Mouse (Mus musculus) bone marrow, adult 2 months (tissue): Measurements from ENCODE around the gene 2700097O09Rik. TPM values are rescaled to one million over a fixed set of nuclear protein-coding genes. Genes with fewer than 3 reads are reported as not detected.
"Not testable (repeated sequence)": the region's sequence is repeated elsewhere in the genome, so short reads cannot be mapped to it uniquely, and the experiment has no call there.

Experiments used
- H3K27ac ChIP-seq: fragments of 200-500 bp; 2 replicates; pipeline ENCODE4 v1.5.1; 2012; ENCODE audit warnings: low read depth, mild to moderate bottlenecking, control low read depth, inconsistent platforms, low read length; ENCODE audit not compliant: control insufficient read depth, poor library complexity, insufficient read depth
- H3K4me1 ChIP-seq: fragments of 200-500 bp; 2 replicates; pipeline ENCODE4 v1.6.1; 2011; ENCODE audit warnings: low read length; ENCODE audit not compliant: control insufficient read depth, insufficient read depth
- H3K4me3 ChIP-seq: fragments of 200-500 bp; replicated peaks from 2 replicates; pipeline ENCODE3; 2011; ENCODE audit warnings: mild to moderate bottlenecking, low read depth, low read length, control low read depth; ENCODE audit not compliant: control insufficient read depth
- CTCF ChIP-seq: fragments of 200-500 bp; IDR thresholded peaks from 2 replicates; pipeline ENCODE4 v1.5.1; 2011; ENCODE audit warnings: low read length, control low read depth; ENCODE audit not compliant: control insufficient read depth, insufficient read depth
- POLR2A ChIP-seq: fragments of 200-500 bp; IDR thresholded peaks from 2 replicates; pipeline ENCODE4 v1.6.1; 2011; ENCODE audit warnings: low read depth, mild to moderate bottlenecking, control low read depth, low read length, borderline replicate concordance; ENCODE audit not compliant: control insufficient read depth
- WGBS: fragments of 180-500 bp; shearing (Covaris S2); methylation state at CpG from one replicate; pipeline ENCODE4 v1.1.7; 2018; 5-methylcytosine and 5-hydroxymethylcytosine counted together
- polyA plus RNA-seq: library from polyadenylated mRNA; stranded (reverse); fragments of >200 nt; gene quantifications from 2 replicates; pipeline ENCODE4 v1.2.4, GENCODE M21; 2011; ENCODE audit warnings: low replicate concordance; ENCODE audit not compliant: missing spikeins, insufficient read depth, insufficient read length

2700097O09Rik gene
- polyA plus RNA-seq, 1 experiment: 23.2 TPM

GRCm38 (mm10) chr12:55016339-55017118, 63.4 kb downstream of the 2700097O09Rik start:
- Histone ChIP-seq H3K4me3 (no peak overlapping the region), H3K27ac (peak overlapping the region; percentile 56; the same call in 1 of the 2 replicates), H3K4me1 (peaks cover 6% of the 10 kb centered on the region)
- TF ChIP-seq POLR2A: no peak
- no peak for TF ChIP-seq CTCF
- 29% methylated on average over 8 of the region's 8 CpGs for WGBS

GRCm38 (mm10) chr12:55015428-55015827, 64.5 kb downstream of the 2700097O09Rik start:
- Histone ChIP-seq H3K27ac (no peak overlapping the region), H3K4me3 (no peak overlapping the region), H3K4me1 (peaks cover 6% of the 10 kb centered on the region)
- TF ChIP-seq CTCF (no peak), POLR2A (no peak)
- 82% methylated on average over 5 of the region's 5 CpGs for WGBS

GRCm38 (mm10) chr12:55013626-55014398, 66.1 kb downstream of the 2700097O09Rik start, which contains the start of gene Baz1a:
Gene Baz1a (minus strand): TSS chr12:55014348.
- Histone ChIP-seq H3K4me3 (no peak within 1 kb of the TSS), H3K4me1 (peaks cover 3% of the 10 kb centered on the region; the same call in 1 of the 2 replicates), H3K27ac (no peak within 1 kb of the TSS)
- TF ChIP-seq POLR2A (no peak), CTCF (no peak)
- WGBS: 86% methylated on average over 6 of the region's 6 CpGs

GRCm38 (mm10) chr12:55013031-55013430, 66.9 kb downstream of the 2700097O09Rik start:
- no peak overlapping the region for H3K4me3 ChIP-seq
- peaks cover 3% of the 10 kb centered on the region; the same call in 1 of the 2 replicates for H3K4me1 ChIP-seq
- no peak overlapping the region for H3K27ac ChIP-seq
- TF ChIP-seq CTCF: no peak
- no peak for TF ChIP-seq POLR2A
- 55% methylated on average over 1 of the region's 1 CpGs for WGBS

- H3K27ac ChIP-seq: no peak overlapping the region
- H3K4me1 ChIP-seq: no peaks in the 10 kb centered on the region
- WGBS: 82% methylated on average over 14 of the region's 14 CpGs
- H3K4me3 ChIP-seq: no peak overlapping the region
- no peak for TF ChIP-seq CTCF
- no peak for TF ChIP-seq POLR2A
Measured at GRCm38 (mm10) chr12:55007361-55008008, 72.4 kb downstream of the 2700097O09Rik start.

- Histone ChIP-seq H3K4me1 (no peaks in the 10 kb centered on the region), H3K27ac (no peak overlapping the region), H3K4me3 (no peak overlapping the region)
- TF ChIP-seq POLR2A (no peak), CTCF (no peak)
- 90% methylated on average over 7 of the region's 7 CpGs for WGBS
Measured at GRCm38 (mm10) chr12:55006071-55006470, 73.8 kb downstream of the 2700097O09Rik start.

- Histone ChIP-seq H3K4me3 (no peak overlapping the region), H3K4me1 (no peaks in the 10 kb centered on the region), H3K27ac (no peak overlapping the region)
- TF ChIP-seq POLR2A (no peak), CTCF (no peak)
- 61% methylated on average over 3 of the region's 3 CpGs for WGBS
Measured at GRCm38 (mm10) chr12:55004396-55004795, 75.5 kb downstream of the 2700097O09Rik start.

GRCm38 (mm10) chr12:55003843-55004242, 76.1 kb downstream of the 2700097O09Rik start:
- Histone ChIP-seq H3K27ac (no peak overlapping the region), H3K4me3 (no peak overlapping the region), H3K4me1 (no peaks in the 10 kb centered on the region)
- 88% methylated on average over 5 of the region's 5 CpGs for WGBS
- TF ChIP-seq POLR2A (no peak), CTCF (no peak)

GRCm38 (mm10) chr12:55002532-55002931, 77.4 kb downstream of the 2700097O09Rik start:
- H3K4me1 ChIP-seq, H3K4me3 ChIP-seq, H3K27ac ChIP-seq: not testable (repeated sequence)
- 54% methylated on average over 7 of the region's 7 CpGs for WGBS
